Mouse (Mus musculus) left cerebral cortex, adult 18-20 months (tissue): ENCODE results near the gene Sirpa. TPM values are rescaled to one million over a fixed set of nuclear protein-coding genes. Genes with fewer than 3 reads are reported as not detected.

ENCODE experiments used
- DNase-seq, 2 experiments: peaks; one replicate each; pipeline ENCODE4 v3.0.0; 2021 to 2022; ENCODE audit warnings: low spot score in 2 of 2, mixed read lengths in 1 of 2
- total RNA-seq, 2 experiments: library from RNA; stranded (reverse); gene quantifications; 2 replicates each; pipeline ENCODE4 v1.2.3; 2021

Gene Sirpa
- total RNA-seq, 2 experiments from 2014 or later: 370 to 383 TPM

- DNase-seq: peak; percentile 81 to 83
Observed at GRCm38 (mm10) chr2:129580656-129581055, 12.0 kb upstream of the Sirpa start.

GRCm38 (mm10) chr2:129581826-129582225, 10.8 kb upstream of the Sirpa start:
- DNase-seq: no peak

- DNase-seq: no peak
Observed at GRCm38 (mm10) chr2:129582261-129582660, 10.4 kb upstream of the Sirpa start.

GRCm38 (mm10) chr2:129584905-129585304, 7.7 kb upstream of the Sirpa start:
- no peak for DNase-seq

- no peak for DNase-seq
Observed at GRCm38 (mm10) chr2:129585904-129586514, 6.6 kb upstream of the Sirpa start.

- DNase-seq: no peak
Observed at GRCm38 (mm10) chr2:129587241-129587640, 5.4 kb upstream of the Sirpa start.

GRCm38 (mm10) chr2:129587825-129588251, 4.8 kb upstream of the Sirpa start:
- DNase-seq: no peak

- DNase-seq: no peak
Observed at GRCm38 (mm10) chr2:129591897-129592296, 738 bp upstream of the Sirpa start.

- DNase-seq: peak; percentile 86 to 91
Observed at GRCm38 (mm10) chr2:129593141-129593875, 673 bp downstream of the Sirpa start.

GRCm38 (mm10) chr2:129593876-129594421, 1.3 kb downstream of the Sirpa start:
- DNase-seq: peak in 1 of 2 experiments; percentile 38

GRCm38 (mm10) chr2:129594569-129594968, 1.9 kb downstream of the Sirpa start:
- no peak for DNase-seq

- no peak for DNase-seq
Observed at GRCm38 (mm10) chr2:129595206-129595605, 2.6 kb downstream of the Sirpa start.

GRCm38 (mm10) chr2:129595661-129596209, 3.1 kb downstream of the Sirpa start:
- peak in 1 of 2 experiments; percentile 39 for DNase-seq

GRCm38 (mm10) chr2:129596555-129597172, 4.0 kb downstream of the Sirpa start:
- DNase-seq: peak; percentile 77 to 83

- no peak for DNase-seq
Observed at GRCm38 (mm10) chr2:129597581-129597980, 4.9 kb downstream of the Sirpa start.

GRCm38 (mm10) chr2:129598094-129598493, 5.5 kb downstream of the Sirpa start:
- no peak for DNase-seq

- DNase-seq: no peak
Observed at GRCm38 (mm10) chr2:129599231-129600084, 6.8 kb downstream of the Sirpa start.

- no peak for DNase-seq
Observed at GRCm38 (mm10) chr2:129601059-129601650, 8.5 kb downstream of the Sirpa start.

- no peak for DNase-seq
Observed at GRCm38 (mm10) chr2:129601894-129602663, 9.4 kb downstream of the Sirpa start.
